Mouse (Mus musculus) lung, postnatal 14 days (tissue): Measurements from ENCODE around the gene Rcc2.

Experiments
- DNase-seq: peaks from one replicate; pipeline ENCODE4 v3.0.0; 2021

Gene Rcc2

GRCm38 (mm10) chr4:140763158-140763557 lies 62.8 kb downstream of the Rcc2 start:
- DNase-seq: peak; percentile 75

DNA sequence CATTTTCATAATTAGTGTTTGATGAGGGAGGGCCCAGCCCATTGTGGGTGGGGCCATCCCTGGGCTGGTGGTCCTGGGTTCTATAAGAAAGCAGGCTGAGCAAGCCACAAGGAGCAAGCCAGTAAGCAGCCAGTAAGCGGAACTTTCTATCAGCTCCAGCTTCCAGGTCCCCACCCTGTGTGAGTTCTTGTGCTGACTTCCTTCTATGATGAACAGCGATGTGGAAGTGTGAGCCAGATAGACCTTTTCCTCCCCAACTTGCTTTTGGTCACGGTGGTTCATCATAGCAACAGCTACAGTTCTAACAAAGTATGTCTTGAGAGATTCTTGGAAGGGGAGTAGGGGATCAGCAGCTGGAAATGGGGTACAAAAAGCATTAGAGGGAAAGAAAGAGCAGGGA lies 65.6 kb downstream of the Rcc2 start:
- no peak for DNase-seq

- no peak for DNase-seq
These were observed 68.6 kb downstream of the Rcc2 start for GRCm38 (mm10) chr4:140768973-140769372.

- peak; percentile 66 for DNase-seq
These were observed 70.1 kb downstream of the Rcc2 start for GRCm38 (mm10) chr4:140770433-140770832.

GRCm38 (mm10) chr4:140771091-140771490 lies 70.8 kb downstream of the Rcc2 start:
- peak; percentile 18 for DNase-seq
